Mouse (Mus musculus): Measurements from ENCODE around the gene Jakmip3. TPM values are rescaled to one million over a fixed set of nuclear protein-coding genes. Genes with fewer than 3 reads are reported as not detected.

Gene Jakmip3
- total and polyA plus RNA-seq, 3 experiments: not detected

GRCm38 (mm10) chr7:139119152-139119774, 178.7 kb downstream of the Jakmip3 start (continued):
- no peak for TF ChIP-seq IRF4 (IDR thresholded peaks at IDR 0.05; ENCODE audit: low read depth, low read length)
- no peak for TF ChIP-seq NRF1 (IDR thresholded peaks at IDR 0.05; ENCODE audit: low read depth, low read length)
- TF ChIP-seq ZC3H11A (IDR thresholded peaks at IDR 0.05; ENCODE audit: low read depth, low read length): no peak

DNA sequence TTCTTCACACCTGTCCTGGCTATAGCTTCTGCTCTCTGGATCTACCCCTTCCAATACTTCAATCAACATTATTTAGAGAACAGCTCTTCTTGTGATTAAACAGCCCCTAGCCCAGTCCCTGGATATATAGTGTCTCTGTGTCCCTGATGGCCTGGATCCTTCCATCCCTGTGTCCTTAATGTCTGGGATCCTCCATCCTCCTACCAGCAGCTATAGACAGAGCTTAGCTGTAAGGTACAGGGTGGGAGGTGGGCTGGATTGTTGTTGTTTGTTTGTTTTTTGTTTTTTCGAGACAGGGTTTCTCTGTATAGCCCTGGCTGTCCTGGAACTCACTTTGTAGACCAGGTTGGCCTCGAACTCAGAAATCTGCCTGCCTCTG, 179.2 kb downstream of the Jakmip3 start:
- H3K27ac ChIP-seq (ENCODE audit: insufficient read depth, low read depth): no peak overlapping the region
- H3K27me3 ChIP-seq (replicated peaks): peaks cover 45% of the 10 kb centered on the region
- H3K36me3 ChIP-seq (replicated peaks in 1 of 2; ENCODE audit: control insufficient read depth in 1 of 2, insufficient read depth in 1 of 2, low read length in 1 of 2): no peaks in the 10 kb centered on the region
- dilution Hi-C loops (cut with MboI; ENCODE audit: extremely low pct_ligation_motif_present, extremely low pct_unique_long_range_greater_than_20kb, low sequenced_read_pairs) (no loop called here), in situ Hi-C loops (cut with MboI; ENCODE audit: low pct_ligation_motif_present, low pct_unique_long_range_greater_than_20kb, low sequenced_read_pairs) (loop anchor here (25.0 kb wide), 1 partner anchor 368 kb away; no protein-coding TSS in a partner anchor)
- no peak for TF ChIP-seq GABPA (IDR thresholded peaks at IDR 0.05; ENCODE audit: insufficient replicate concordance, low read depth, low read length)
- no peak for TF ChIP-seq ZMIZ1 (IDR thresholded peaks at IDR 0.05; ENCODE audit: low read depth, low read length)
- TF ChIP-seq USF1 (IDR thresholded peaks at IDR 0.05; ENCODE audit: low read depth, low read length): no peak
- TF ChIP-seq MAFK (IDR thresholded peaks at IDR 0.05; ENCODE audit: insufficient replicate concordance, low read length): no peak
- TF ChIP-seq MYC (IDR thresholded peaks at IDR 0.05; ENCODE audit: low read depth, low read length): no peak
- no peak for TF ChIP-seq ELF1 (IDR thresholded peaks at IDR 0.05; ENCODE audit: low read depth, low read length)
- no peak for TF ChIP-seq JUND (conservative IDR thresholded peaks at IDR 0.05; ENCODE audit: low read depth, low read length)
- TF ChIP-seq ETS1 (conservative IDR thresholded peaks at IDR 0.05; ENCODE audit: low read depth, low read length): no peak
- no peak for TF ChIP-seq E2F4 (IDR thresholded peaks at IDR 0.05; ENCODE audit: insufficient replicate concordance, low read depth, low read length)
- TF ChIP-seq MAZ (IDR thresholded peaks at IDR 0.05; ENCODE audit: low read depth, low read length): no peak
- TF ChIP-seq TCF12 (IDR thresholded peaks at IDR 0.05; ENCODE audit: low read depth, low read length): no peak
- no peak overlapping the region for H3K9ac ChIP-seq (ENCODE audit: insufficient read depth, low read depth)
- H3K4me1 ChIP-seq (ENCODE audit: control insufficient read depth in 1 of 2, insufficient read depth in 2 of 2): no peaks in the 10 kb centered on the region
- no peak for DNase-seq (ENCODE audit: extremely low read depth)
- H3K4me3 ChIP-seq (replicated peaks in 1 of 3; ENCODE audit: low read depth in 2 of 3, low read length in 2 of 3, poor library complexity in 1 of 3): no peak overlapping the region
- no peaks in the 10 kb centered on the region for H3K79me2 ChIP-seq (replicated peaks; ENCODE audit: control insufficient read depth, extremely low read depth, insufficient read depth, poor library complexity, severe bottlenecking)
- no peaks in the 10 kb centered on the region for H3K9me3 ChIP-seq (replicated peaks; ENCODE audit: low read length)
- H3K4me2 ChIP-seq (ENCODE audit: insufficient read depth, low read depth, poor library complexity, severe bottlenecking): no peak overlapping the region

- dilution Hi-C loops (cut with MboI; ENCODE audit: extremely low pct_ligation_motif_present, extremely low pct_unique_long_range_greater_than_20kb, low sequenced_read_pairs): no loop called here
Observed at GRCm38 (mm10) chr7:139125881-139126280, 185.4 kb downstream of the Jakmip3 start.

More at GRCm38 (mm10) chr7:139125881-139126280, 185.4 kb downstream of the Jakmip3 start:
- Histone ChIP-seq H3K27me3 (replicated peaks) (peaks cover 58% of the 10 kb centered on the region), H3K36me3 (replicated peaks in 1 of 2; ENCODE audit: control insufficient read depth in 1 of 2, insufficient read depth in 1 of 2, low read length in 1 of 2) (no peaks in the 10 kb centered on the region), H3K27ac (ENCODE audit: insufficient read depth, low read depth) (no peak overlapping the region), H3K4me3 (replicated peaks in 1 of 3; ENCODE audit: low read depth in 2 of 3, low read length in 2 of 3, poor library complexity in 1 of 3) (no peak overlapping the region), H3K9me3 (replicated peaks; ENCODE audit: low read length) (no peaks in the 10 kb centered on the region), H3K9ac (ENCODE audit: insufficient read depth, low read depth) (no peak overlapping the region), H3K4me1 (ENCODE audit: control insufficient read depth in 1 of 2, insufficient read depth in 2 of 2) (no peaks in the 10 kb centered on the region), H3K4me2 (ENCODE audit: insufficient read depth, low read depth, poor library complexity, severe bottlenecking) (no peak overlapping the region), H3K79me2 (replicated peaks; ENCODE audit: control insufficient read depth, extremely low read depth, insufficient read depth, poor library complexity, severe bottlenecking) (no peaks in the 10 kb centered on the region)
- no peak for DNase-seq (ENCODE audit: extremely low read depth)
- TF ChIP-seq RAD21 (IDR thresholded peaks at IDR 0.05; ENCODE audit: low read depth, low read length) (no peak), ZC3H11A (IDR thresholded peaks at IDR 0.05; ENCODE audit: low read depth, low read length) (no peak), POLR2AphosphoS2 (IDR thresholded peaks at IDR 0.05; ENCODE audit: low read depth, low read length) (no peak), CTCF (conservative IDR thresholded peaks at IDR 0.05 in 1 of 2, IDR thresholded peaks at IDR 0.05 in 1 of 2; ENCODE audit: low read depth in 2 of 2, low read length in 2 of 2) (no peak), RCOR1 (conservative IDR thresholded peaks at IDR 0.05; ENCODE audit: low read depth, low read length) (no peak), USF2 (conservative IDR thresholded peaks at IDR 0.05; ENCODE audit: low read depth, low read length) (no peak), CHD2 (IDR thresholded peaks at IDR 0.05; ENCODE audit: low read length) (no peak), E2F4 (IDR thresholded peaks at IDR 0.05; ENCODE audit: insufficient replicate concordance, low read depth, low read length) (no peak), EP300 (IDR thresholded peaks at IDR 0.05; ENCODE audit: low read length) (no peak), MAX (IDR thresholded peaks at IDR 0.05; ENCODE audit: low read length) (no peak), ELF1 (IDR thresholded peaks at IDR 0.05; ENCODE audit: low read depth, low read length) (no peak), NRF1 (IDR thresholded peaks at IDR 0.05; ENCODE audit: low read depth, low read length) (no peak), BHLHE40 (IDR thresholded peaks at IDR 0.05; ENCODE audit: low read depth, low read length) (no peak), TCF12 (IDR thresholded peaks at IDR 0.05; ENCODE audit: low read depth, low read length) (no peak), ZMIZ1 (IDR thresholded peaks at IDR 0.05; ENCODE audit: low read depth, low read length) (no peak), MAFK (IDR thresholded peaks at IDR 0.05; ENCODE audit: insufficient replicate concordance, low read length) (no peak), MEF2A (IDR thresholded peaks at IDR 0.05; ENCODE audit: borderline replicate concordance, low read depth, low read length) (no peak), TBP (conservative IDR thresholded peaks at IDR 0.05; ENCODE audit: low read depth, low read length) (no peak), MXI1 (IDR thresholded peaks at IDR 0.05; ENCODE audit: low read depth, low read length) (no peak), SMC3 (IDR thresholded peaks at IDR 0.05; ENCODE audit: low read depth, low read length) (no peak)
- in situ Hi-C loops (cut with MboI; ENCODE audit: low pct_ligation_motif_present, low pct_unique_long_range_greater_than_20kb, low sequenced_read_pairs): loop anchor here (5.0 kb wide), 1 partner anchor 76 kb away; no protein-coding TSS in a partner anchor
